Mouse (Mus musculus) bone marrow, adult 2 months (tissue): ENCODE results near the gene Mpv17l2. TPM values are rescaled to one million over a fixed set of nuclear protein-coding genes. Genes with fewer than 3 reads are reported as not detected.
A peak's percentile ranks its signal among the peaks of the same experiment; 100 is the strongest.

ENCODE experiments used
- H3K27ac ChIP-seq: fragments of 200-500 bp; 2 replicates; pipeline ENCODE4 v1.5.1; 2012; ENCODE audit warnings: low read depth, mild to moderate bottlenecking, control low read depth, inconsistent platforms, low read length; ENCODE audit not compliant: control insufficient read depth, poor library complexity, insufficient read depth
- H3K4me1 ChIP-seq: fragments of 200-500 bp; 2 replicates; pipeline ENCODE4 v1.6.1; 2011; ENCODE audit warnings: low read length; ENCODE audit not compliant: control insufficient read depth, insufficient read depth
- H3K4me3 ChIP-seq: fragments of 200-500 bp; replicated peaks from 2 replicates; pipeline ENCODE3; 2011; ENCODE audit warnings: mild to moderate bottlenecking, low read depth, low read length, control low read depth; ENCODE audit not compliant: control insufficient read depth
- CTCF ChIP-seq: fragments of 200-500 bp; IDR thresholded peaks from 2 replicates; pipeline ENCODE4 v1.5.1; 2011; ENCODE audit warnings: low read length, control low read depth; ENCODE audit not compliant: control insufficient read depth, insufficient read depth
- POLR2A ChIP-seq: fragments of 200-500 bp; IDR thresholded peaks from 2 replicates; pipeline ENCODE4 v1.6.1; 2011; ENCODE audit warnings: low read depth, mild to moderate bottlenecking, control low read depth, low read length, borderline replicate concordance; ENCODE audit not compliant: control insufficient read depth
- WGBS: fragments of 180-500 bp; shearing (Covaris S2); methylation state at CpG from one replicate; pipeline ENCODE4 v1.1.7; 2018; 5-methylcytosine and 5-hydroxymethylcytosine counted together
- polyA plus RNA-seq: library from polyadenylated mRNA; stranded (reverse); fragments of >200 nt; gene quantifications from 2 replicates; pipeline ENCODE4 v1.2.4, GENCODE M21; 2011; ENCODE audit warnings: low replicate concordance; ENCODE audit not compliant: missing spikeins, insufficient read depth, insufficient read length

Mpv17l2 gene
- polyA plus RNA-seq, 1 experiment: 15.1 TPM

DNA sequence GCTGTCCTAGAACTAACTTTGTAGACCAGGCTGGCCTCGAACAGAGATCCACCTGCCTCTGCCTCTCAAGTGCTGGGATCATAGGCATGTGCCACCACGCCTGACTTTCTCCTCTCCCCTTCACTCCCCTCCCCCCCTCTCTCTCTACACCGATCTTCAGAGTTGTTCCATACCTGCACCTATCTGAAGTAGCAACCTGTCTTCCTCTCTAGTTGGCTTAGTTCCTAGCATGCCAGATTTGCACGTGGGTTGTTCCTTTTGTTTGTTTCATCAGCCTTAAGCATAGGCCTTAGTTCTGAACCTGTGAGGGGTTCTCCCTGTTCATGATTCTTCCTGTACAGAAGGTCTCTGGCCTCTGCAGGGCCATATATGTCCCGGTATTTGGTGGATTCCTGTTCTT is 23.0 kb downstream of the Mpv17l2 start:
- H3K27ac ChIP-seq: no peak overlapping the region
- TF ChIP-seq CTCF (no peak), POLR2A (no peak)
- WGBS: 69% methylated on average over 5 of the region's 5 CpGs
- H3K4me1 ChIP-seq: no peaks in the 10 kb centered on the region
- no peak overlapping the region for H3K4me3 ChIP-seq

DNA sequence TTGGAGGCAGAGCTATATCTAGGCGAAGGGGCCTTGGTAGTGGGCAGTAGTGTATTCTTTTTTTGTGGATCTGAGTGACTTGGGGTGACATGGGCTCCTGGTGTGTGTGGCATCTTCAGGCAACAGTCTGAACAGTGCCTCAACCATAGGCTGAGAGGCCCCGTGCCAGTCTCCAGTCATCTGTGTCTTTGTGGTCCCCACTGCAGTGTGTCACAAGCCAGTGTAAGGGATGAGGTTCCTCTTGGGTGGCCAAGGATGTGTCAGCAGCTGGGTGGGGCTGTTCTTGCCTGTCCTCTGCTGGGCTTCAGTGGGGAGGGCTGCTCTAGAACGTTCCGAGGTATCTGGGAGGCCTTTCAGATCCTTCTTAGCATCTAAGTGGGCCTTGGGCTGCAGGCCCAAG is 29.8 kb downstream of the Mpv17l2 start:
- Histone ChIP-seq H3K4me1 (peaks cover 2% of the 10 kb centered on the region; the same call in 1 of the 2 replicates), H3K4me3 (no peak overlapping the region), H3K27ac (peak overlapping the region; percentile 66)
- TF ChIP-seq POLR2A: no peak
- 0 out of 2 replicates have a peak, but pooled peaks have one; percentile 10 for TF ChIP-seq CTCF
- WGBS: 47% methylated on average over 4 of the region's 4 CpGs

DNA sequence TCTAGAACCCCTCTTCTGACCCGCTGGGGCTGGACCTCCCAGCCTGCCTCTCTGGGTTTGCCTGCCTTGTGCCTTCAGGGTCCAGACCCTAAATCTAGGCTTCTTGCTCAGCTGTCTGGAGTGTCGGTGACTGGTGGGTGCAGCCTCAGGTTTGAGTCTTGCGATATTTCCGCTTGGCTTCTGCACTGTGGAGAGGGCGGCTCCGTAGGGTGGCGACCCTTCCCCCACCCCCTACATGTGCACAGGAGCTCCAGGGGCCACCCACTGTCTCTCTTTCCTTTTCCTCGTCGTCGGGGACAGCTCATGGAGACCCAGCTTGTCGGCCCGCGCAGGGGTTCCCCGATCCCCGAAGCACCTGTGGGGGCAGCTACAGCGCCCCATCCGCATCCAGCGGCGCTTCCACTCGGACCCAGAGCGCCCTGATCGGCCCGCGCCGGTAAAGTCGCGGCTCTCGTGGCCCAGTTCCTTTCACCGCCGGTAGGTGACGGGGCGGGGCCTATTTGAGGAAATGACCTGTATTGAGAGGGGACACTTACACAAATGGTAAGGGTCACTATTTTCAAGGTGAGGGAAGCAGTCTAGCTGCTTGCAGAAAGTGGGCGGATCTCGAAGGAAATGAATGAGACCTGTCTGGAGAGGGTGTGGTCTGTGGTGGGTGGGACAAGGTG is 30.8 kb downstream of the Mpv17l2 start:
- Histone ChIP-seq H3K4me3 (no peak overlapping the region), H3K4me1 (peaks cover 2% of the 10 kb centered on the region; the same call in 1 of the 2 replicates), H3K27ac (0 out of 2 replicates have a peak overlapping the region, but pooled peaks have one; percentile 22)
- TF ChIP-seq POLR2A (no peak), CTCF (peak; percentile 27; the same call in 1 of the 2 replicates)
- 2% methylated on average over 34 of the region's 34 CpGs for WGBS

DNA sequence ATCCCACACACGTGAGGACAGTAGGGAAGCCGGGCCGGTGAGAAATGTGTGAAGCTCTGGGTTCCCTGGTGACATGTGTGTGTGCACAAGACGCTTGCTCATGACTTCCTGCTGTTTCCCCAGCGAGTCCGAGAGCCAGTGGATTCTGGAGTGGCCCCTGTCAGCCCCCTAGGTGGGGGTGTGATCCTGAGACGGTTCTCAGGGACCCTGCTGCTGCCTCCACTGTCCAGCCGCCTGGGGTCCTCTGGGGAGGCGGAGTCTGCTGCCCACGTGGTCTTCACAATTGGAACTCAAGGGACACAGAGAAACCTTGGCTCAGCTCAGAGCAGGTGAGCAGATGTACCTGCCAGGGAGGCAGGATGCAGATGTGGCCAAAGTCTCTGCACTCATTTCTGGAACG is 34.0 kb downstream of the Mpv17l2 start:
- Histone ChIP-seq H3K4me3 (no peak overlapping the region), H3K4me1 (peaks cover 2% of the 10 kb centered on the region; the same call in 1 of the 2 replicates), H3K27ac (no peak overlapping the region)
- WGBS: 37% methylated on average over 11 of the region's 11 CpGs
- TF ChIP-seq CTCF: no peak
- no peak for TF ChIP-seq POLR2A

DNA sequence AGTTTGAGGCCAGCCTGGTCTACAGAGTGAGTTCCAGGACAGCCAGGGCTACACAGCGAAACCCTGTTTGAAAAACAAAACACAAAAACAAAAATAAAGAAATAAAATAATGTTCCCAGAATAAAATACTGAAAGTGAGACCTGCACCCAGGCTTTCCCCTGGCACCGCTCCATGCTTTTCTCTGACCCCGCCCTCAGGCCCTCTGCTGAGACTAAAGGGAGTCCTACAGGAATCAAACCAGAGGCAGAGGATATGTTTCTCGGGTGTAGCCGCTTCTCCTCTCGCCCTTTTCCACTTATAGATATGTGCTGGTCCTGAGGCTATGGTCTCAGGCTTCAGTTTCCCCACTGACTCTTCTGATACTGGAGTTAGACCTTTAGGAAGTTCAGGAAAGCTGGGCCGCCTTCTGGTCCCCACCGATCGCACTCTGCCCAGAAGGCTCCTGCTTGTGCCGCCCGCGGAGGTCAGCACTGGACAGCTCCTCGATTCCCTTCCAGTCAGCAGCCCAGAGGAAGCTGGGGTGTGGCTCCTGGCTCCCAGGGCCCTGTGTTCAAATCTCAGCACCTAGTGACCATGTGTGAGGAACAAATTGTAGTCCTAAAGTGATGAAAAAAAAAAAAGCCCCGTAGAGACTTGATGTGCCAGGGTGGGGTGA is 34.8 kb downstream of the Mpv17l2 start:
- Histone ChIP-seq H3K27ac (no peak overlapping the region), H3K4me3 (no peak overlapping the region), H3K4me1 (peaks cover 2% of the 10 kb centered on the region; the same call in 1 of the 2 replicates)
- no peak for TF ChIP-seq CTCF
- WGBS: 35% methylated on average over 14 of the region's 14 CpGs

DNA sequence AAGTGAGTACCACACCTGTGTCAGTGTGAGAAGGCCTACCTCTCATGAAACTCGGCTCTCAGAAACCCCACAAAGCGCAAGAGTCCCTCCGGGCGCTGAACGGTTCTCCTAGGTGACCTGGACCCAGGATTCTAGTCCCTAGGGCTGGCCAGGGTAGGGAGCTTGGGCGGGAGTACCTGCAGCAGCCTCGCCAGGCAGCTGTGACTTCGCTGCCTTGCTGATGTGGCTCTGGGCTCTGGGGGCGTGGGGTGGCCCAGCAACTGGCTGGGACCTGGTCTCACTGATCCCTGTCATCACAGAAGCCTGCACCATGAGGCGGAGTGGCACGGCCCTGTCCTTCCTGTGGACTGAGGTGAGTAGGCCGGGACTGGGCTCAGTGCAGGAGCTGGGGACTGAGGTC is 36.5 kb downstream of the Mpv17l2 start:
- Histone ChIP-seq H3K4me1 (no peaks in the 10 kb centered on the region), H3K4me3 (no peak overlapping the region), H3K27ac (no peak overlapping the region)
- TF ChIP-seq POLR2A (no peak), CTCF (no peak)
- 87% methylated on average over 12 of the region's 12 CpGs for WGBS

DNA sequence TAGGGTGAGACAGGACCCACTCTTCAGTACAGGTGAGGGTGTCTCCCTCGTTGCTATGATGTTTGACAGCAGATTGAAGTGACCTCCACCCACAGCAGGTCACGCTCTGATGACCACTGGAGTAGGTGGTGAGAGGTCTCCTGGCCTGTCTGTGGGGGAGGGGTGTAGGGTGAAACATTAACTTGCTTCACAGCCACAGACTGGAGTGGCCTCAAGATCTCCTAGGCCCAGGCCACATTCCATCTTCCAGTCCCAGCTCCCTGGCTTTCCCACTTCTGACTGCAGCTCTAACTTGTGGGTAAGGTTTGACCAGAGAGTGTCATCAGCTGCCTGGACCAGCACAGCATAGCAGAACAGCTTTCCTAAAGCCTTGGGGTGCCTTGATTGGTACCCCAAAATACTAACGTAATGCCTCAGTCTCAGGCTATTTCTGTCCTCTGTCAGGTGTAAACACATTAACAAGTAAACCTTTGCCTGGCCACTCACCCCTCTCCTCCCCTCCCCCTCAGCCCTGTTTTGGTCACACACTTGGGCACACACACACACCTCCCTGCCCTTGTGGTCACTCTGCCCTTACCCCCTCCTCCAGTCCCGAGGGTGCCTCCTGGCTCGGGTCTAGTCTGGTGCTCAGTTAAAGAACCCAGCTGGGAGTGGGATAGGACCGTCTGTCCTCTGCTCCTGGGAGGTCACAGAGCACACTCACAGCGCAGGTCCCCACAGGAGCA is 37.1 kb downstream of the Mpv17l2 start, which contains the start of gene Pde4c:
Pde4c (plus strand) TSS at position 235 of the 725 bp plus-strand sequence.
- no peak within 1 kb of the TSS for H3K4me3 ChIP-seq
- TF ChIP-seq POLR2A: no peak
- TF ChIP-seq CTCF: no peak
- H3K27ac ChIP-seq: no peak within 1 kb of the TSS
- no peaks in the 10 kb centered on the region for H3K4me1 ChIP-seq
- WGBS: 68% methylated on average over 7 of the region's 7 CpGs

DNA sequence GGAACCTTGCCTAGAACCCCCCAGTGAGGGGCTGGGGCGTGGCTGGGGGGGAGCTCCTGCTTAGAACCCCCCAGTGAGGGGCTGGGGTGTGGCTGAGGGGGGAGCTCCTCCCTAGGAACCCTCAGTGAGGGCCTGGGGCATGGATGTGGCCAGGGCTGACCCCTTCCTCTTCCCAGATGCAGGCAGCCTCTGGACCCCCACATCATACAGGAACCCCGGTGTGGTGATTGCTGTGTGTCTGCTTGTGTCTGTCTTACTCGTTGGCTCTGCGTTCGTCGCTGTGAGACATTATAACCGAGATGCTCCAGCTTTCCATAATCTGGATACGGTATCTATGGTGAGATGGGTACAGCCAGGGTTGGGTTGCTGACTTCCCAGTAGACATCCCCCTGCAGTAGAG is 39.1 kb downstream of the Mpv17l2 start:
- H3K4me1 ChIP-seq: no peaks in the 10 kb centered on the region
- 86% methylated on average over 8 of the region's 8 CpGs for WGBS
- no peak for TF ChIP-seq CTCF
- TF ChIP-seq POLR2A: no peak
- no peak overlapping the region for H3K27ac ChIP-seq
- H3K4me3 ChIP-seq: no peak overlapping the region

DNA sequence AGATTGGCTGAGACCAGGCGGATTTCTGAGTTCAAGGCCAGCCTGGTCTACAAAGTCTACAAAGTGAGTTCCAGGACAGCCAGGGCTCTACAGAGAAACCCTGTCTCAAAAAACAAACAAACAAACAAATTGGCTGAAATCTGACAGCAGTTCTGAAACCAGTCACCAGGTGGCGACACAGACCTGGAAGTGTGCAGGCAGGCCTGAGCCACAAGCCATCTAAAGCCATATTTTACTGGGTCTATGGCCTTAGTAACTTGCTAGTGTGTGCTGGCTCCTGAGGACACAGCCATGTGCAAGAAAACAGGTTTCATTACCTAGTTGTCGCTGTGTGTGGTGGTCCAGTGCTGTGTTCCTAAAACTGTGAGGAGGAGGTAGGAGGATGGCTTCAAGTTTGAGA is 40.0 kb downstream of the Mpv17l2 start:
- Histone ChIP-seq H3K27ac (no peak overlapping the region), H3K4me1 (no peaks in the 10 kb centered on the region), H3K4me3 (no peak overlapping the region)
- TF ChIP-seq POLR2A (no peak), CTCF (peak; percentile 96)
- 8% methylated on average over 3 of the region's 3 CpGs for WGBS
